Mouse (Mus musculus) embryonic fibroblast, embryonic 13.5 days (primary cell): ENCODE results near the gene Tenm4.

Experiments
- CTCF ChIP-seq: IDR thresholded peaks from 2 replicates; pipeline ENCODE4 v1.5.1; 2011; ENCODE audit warnings: mild to moderate bottlenecking, control low read depth, low read length, moderate library complexity, borderline replicate concordance; ENCODE audit not compliant: insufficient read depth
- POLR2A ChIP-seq: IDR thresholded peaks from 2 replicates; pipeline ENCODE4 v1.6.1; 2011; ENCODE audit warnings: low read depth, mild to moderate bottlenecking, control low read depth, low read length, moderate library complexity

GRCm38 (mm10) chr7:96740631-96741030, 569.6 kb downstream of the Tenm4 start:
- TF ChIP-seq POLR2A (no peak), CTCF (no peak)
